ENCODE assay signal across 8 mouse cellular contexts in the genomic region with DNA sequence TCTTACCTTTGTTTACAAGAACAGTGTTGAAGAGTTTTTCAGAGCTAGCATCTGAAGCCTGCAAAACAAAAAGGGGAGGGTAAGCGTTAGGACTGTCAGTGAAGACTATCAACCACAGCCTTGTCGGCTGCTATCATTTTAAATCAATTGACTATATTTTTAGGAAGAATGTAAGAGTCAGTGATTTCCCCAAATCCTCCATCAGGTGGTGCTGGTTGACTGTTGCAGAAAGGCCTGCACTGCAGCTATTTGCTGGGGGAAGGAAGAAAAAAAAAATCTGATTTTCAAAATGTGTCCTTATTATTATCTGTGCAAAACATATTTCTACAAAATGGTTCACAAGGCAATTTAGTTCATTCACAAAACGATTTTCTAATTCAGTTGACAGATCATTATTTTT.
DNase-seq lines count a peak whose midpoint lies in the region; ATAC-seq and TF ChIP-seq lines count a peak whose summit lies in the region.

No protein-coding gene starts in this region.

- 23% methylated on average over 3 of the region's 3 CpGs for WGBS in intestine, postnatal 0 days
- WGBS in intestine, embryonic 16.5 days: 22% methylated on average over 3 of the region's 3 CpGs
- 35% methylated on average over 3 of the region's 3 CpGs for WGBS in embryonic facial prominence, embryonic 10.5 days
- 14% methylated on average over 3 of the region's 3 CpGs for WGBS in hindbrain, postnatal 0 days
- WGBS in lung, embryonic 14.5 days: 24% methylated on average over 3 of the region's 3 CpGs

- DNase-seq in ZHBTc4 (ENCODE audit: low read depth, low spot score): peak; percentile 68
- DNase-seq in embryonic facial prominence, embryonic 10.5 days (ENCODE audit: low spot score): peak; percentile 58
- DNase-seq in hindbrain, postnatal 0 days (ENCODE audit: low spot score): peak; percentile 88
- peak; percentile 87 for DNase-seq in lung, embryonic 14.5 days
- peak; percentile 34 for DNase-seq in right cerebral cortex, postnatal 25 days

- no peaks in the 10 kb centered on the region for H3K27me3 ChIP-seq in intestine, postnatal 0 days (replicated peaks; ENCODE audit: control insufficient read depth, insufficient read depth, low read length)
- no peaks in the 10 kb centered on the region for H3K27me3 ChIP-seq in intestine, embryonic 16.5 days (replicated peaks; ENCODE audit: control insufficient read depth, insufficient read depth, low read length)
- H3K27me3 ChIP-seq in embryonic facial prominence, embryonic 10.5 days (replicated peaks; ENCODE audit: low read depth, poor library complexity, severe bottlenecking): no peaks in the 10 kb centered on the region
- H3K27me3 ChIP-seq in hindbrain, postnatal 0 days (ENCODE audit: insufficient read depth, low read length): no peaks in the 10 kb centered on the region
- no peaks in the 10 kb centered on the region for H3K27me3 ChIP-seq in lung, embryonic 14.5 days (ENCODE audit: insufficient read depth, low read length)

- no peak overlapping the region for H3K4me2 ChIP-seq in intestine, postnatal 0 days (replicated peaks; ENCODE audit: low read depth)
- H3K4me2 ChIP-seq in intestine, embryonic 16.5 days (ENCODE audit: low read depth, low read length): no peak overlapping the region
- peak overlapping the region; percentile 51 for H3K4me2 ChIP-seq in hindbrain, postnatal 0 days (ENCODE audit: low read depth, low read length)
- no peak overlapping the region for H3K4me2 ChIP-seq in lung, embryonic 14.5 days

- no peak overlapping the region for H3K9ac ChIP-seq in intestine, postnatal 0 days (ENCODE audit: low read depth, low read length)
- H3K9ac ChIP-seq in intestine, embryonic 16.5 days (ENCODE audit: low read depth, low read length): no peak overlapping the region
- H3K9ac ChIP-seq in hindbrain, postnatal 0 days (replicated peaks; ENCODE audit: low read length): no peak overlapping the region
- H3K9ac ChIP-seq in lung, embryonic 14.5 days: no peak overlapping the region

- H3K9me3 ChIP-seq in intestine, postnatal 0 days (ENCODE audit: control insufficient read depth): no peaks in the 10 kb centered on the region
- no peaks in the 10 kb centered on the region for H3K9me3 ChIP-seq in intestine, embryonic 16.5 days (ENCODE audit: control insufficient read depth, low read length)
- no peaks in the 10 kb centered on the region for H3K9me3 ChIP-seq in embryonic facial prominence, embryonic 10.5 days
- no peaks in the 10 kb centered on the region for H3K9me3 ChIP-seq in hindbrain, postnatal 0 days (ENCODE audit: low read length)
- H3K9me3 ChIP-seq in lung, embryonic 14.5 days (ENCODE audit: low read depth, low read length): no peaks in the 10 kb centered on the region

- ATAC-seq in intestine, postnatal 0 days: no peak
- no peak for ATAC-seq in intestine, embryonic 16.5 days
- ATAC-seq in hindbrain, postnatal 0 days: no peak
- no peak for ATAC-seq in lung, embryonic 14.5 days (ENCODE audit: insufficient read depth)
- ATAC-seq in erythroid progenitor cell, adult 5-6 weeks (replicated peaks; ENCODE audit: low FRiP score, poor library complexity, severe bottlenecking): no peak

- no peaks in the 10 kb centered on the region; the same call in 1 of the 2 replicates for H3K36me3 ChIP-seq in intestine, postnatal 0 days (ENCODE audit: control insufficient read depth, insufficient read depth)
- no peaks in the 10 kb centered on the region for H3K36me3 ChIP-seq in intestine, embryonic 16.5 days (ENCODE audit: control insufficient read depth, insufficient read depth, low read length)
- H3K36me3 ChIP-seq in embryonic facial prominence, embryonic 10.5 days (replicated peaks): peaks cover 49% of the 10 kb centered on the region
- H3K36me3 ChIP-seq in hindbrain, postnatal 0 days (ENCODE audit: insufficient read depth, low read length): no peaks in the 10 kb centered on the region
- H3K36me3 ChIP-seq in lung, embryonic 14.5 days (ENCODE audit: insufficient read depth): peaks cover 13% of the 10 kb centered on the region

- TF ChIP-seq CTCF in intestine, postnatal 0 days (IDR thresholded peaks at IDR 0.05; ENCODE audit: low read depth): peak; percentile 88
- TF ChIP-seq CTCF in hindbrain, postnatal 0 days (IDR thresholded peaks at IDR 0.05; ENCODE audit: low read depth): peak; percentile 85
- peak; percentile 77 for TF ChIP-seq CTCF in lung, embryonic 14.5 days (IDR thresholded peaks at IDR 0.05; ENCODE audit: low read depth)

- no peak overlapping the region for H3K27ac ChIP-seq in intestine, postnatal 0 days (ENCODE audit: low read depth, low read length)
- H3K27ac ChIP-seq in intestine, embryonic 16.5 days (ENCODE audit: low read length): no peak overlapping the region
- no peak overlapping the region for H3K27ac ChIP-seq in embryonic facial prominence, embryonic 10.5 days (replicated peaks)
- no peak overlapping the region for H3K27ac ChIP-seq in hindbrain, postnatal 0 days
- no peak overlapping the region for H3K27ac ChIP-seq in lung, embryonic 14.5 days (ENCODE audit: low read depth)

- no peak overlapping the region for H3K4me3 ChIP-seq in intestine, postnatal 0 days (ENCODE audit: low read depth, low read length)
- no peak overlapping the region for H3K4me3 ChIP-seq in intestine, embryonic 16.5 days (ENCODE audit: low read length)
- H3K4me3 ChIP-seq in embryonic facial prominence, embryonic 10.5 days: no peak overlapping the region
- H3K4me3 ChIP-seq in hindbrain, postnatal 0 days (ENCODE audit: low read length): peak overlapping the region; percentile 26
- no peak overlapping the region for H3K4me3 ChIP-seq in lung, embryonic 14.5 days (ENCODE audit: low read depth, low read length)

- H3K4me1 ChIP-seq in intestine, postnatal 0 days (replicated peaks; ENCODE audit: control insufficient read depth, insufficient read depth, low read length): no peaks in the 10 kb centered on the region
- H3K4me1 ChIP-seq in intestine, embryonic 16.5 days (ENCODE audit: control insufficient read depth, insufficient read depth, low read length): peaks cover 23% of the 10 kb centered on the region
- peaks cover 61% of the 10 kb centered on the region for H3K4me1 ChIP-seq in embryonic facial prominence, embryonic 10.5 days
- peaks cover 9% of the 10 kb centered on the region; the same call in 1 of the 2 replicates for H3K4me1 ChIP-seq in hindbrain, postnatal 0 days (ENCODE audit: insufficient read depth, low read length)
- H3K4me1 ChIP-seq in lung, embryonic 14.5 days (ENCODE audit: insufficient read depth): peaks cover 3% of the 10 kb centered on the region; the same call in 1 of the 2 replicates

Comparison
In these comparisons a context has a peak if more than half of its experiments do, and no peak if none do; other contexts are left out.
1. DNase-seq: peak in every context shown above with its lines; median percentile 88 in hindbrain, postnatal 0 days; 87 in lung, embryonic 14.5 days; 68 in ZHBTc4; 58 in embryonic facial prominence, embryonic 10.5 days; 34 in right cerebral cortex, postnatal 25 days.